Mouse (Mus musculus): Measurements from ENCODE around the gene Pard3. TPM values are rescaled to one million over a fixed set of nuclear protein-coding genes. Genes with fewer than 3 reads are reported as not detected.

The Pard3 gene
- polyA plus RNA-seq, 2 experiments: 4.5 TPM

- H3K27me3 ChIP-seq (ENCODE audit: control insufficient read depth, insufficient read depth, low read length): no peaks in the 10 kb centered on the region
- H3K9ac ChIP-seq (replicated peaks): no peak overlapping the region
- no peaks in the 10 kb centered on the region for H3K9me3 ChIP-seq (ENCODE audit: control insufficient read depth, low read length)
- ATAC-seq (ENCODE audit: insufficient read depth) (no peak), DNase-seq (ENCODE audit: low read depth in 3 of 3, low spot score in 3 of 3) (no peak)
- no peak overlapping the region for H3K4me2 ChIP-seq (ENCODE audit: low read depth)
- H3K27ac ChIP-seq: no peak overlapping the region
- TF ChIP-seq CTCF (IDR thresholded peaks at IDR 0.05; ENCODE audit: low read depth): no peak
- TF ChIP-seq EP300 (IDR thresholded peaks at IDR 0.05; ENCODE audit: low read depth): no peak
- 66% methylated on average over 7 of the region's 7 CpGs for WGBS (ENCODE audit: insufficient replicate concordance)
- H3K36me3 ChIP-seq (replicated peaks; ENCODE audit: control insufficient read depth, insufficient read depth, low read depth): no peaks in the 10 kb centered on the region
- H3K4me3 ChIP-seq (ENCODE audit: insufficient read depth in 1 of 2, low read depth in 2 of 2, low read length in 2 of 2): no peak overlapping the region
- no peaks in the 10 kb centered on the region for H3K4me1 ChIP-seq (replicated peaks; ENCODE audit: control insufficient read depth in 2 of 2, insufficient read depth in 2 of 2, low read length in 1 of 2)
Measured at GRCm38 (mm10) chr8:127428004-127428403, 364.3 kb downstream of the Pard3 start.

- no peak overlapping the region for H3K9ac ChIP-seq (replicated peaks)
- no peaks in the 10 kb centered on the region for H3K4me1 ChIP-seq (replicated peaks; ENCODE audit: control insufficient read depth in 2 of 2, insufficient read depth in 2 of 2, low read length in 1 of 2)
- DNase-seq (ENCODE audit: low read depth in 3 of 3, low spot score in 3 of 3): no peak
- no peak for ATAC-seq (ENCODE audit: insufficient read depth)
- H3K4me2 ChIP-seq (ENCODE audit: low read depth): no peak overlapping the region
- H3K9me3 ChIP-seq (ENCODE audit: control insufficient read depth, low read length): no peaks in the 10 kb centered on the region
- H3K4me3 ChIP-seq (ENCODE audit: insufficient read depth in 1 of 2, low read depth in 2 of 2, low read length in 2 of 2): no peak overlapping the region
- no peaks in the 10 kb centered on the region for H3K36me3 ChIP-seq (replicated peaks; ENCODE audit: control insufficient read depth, insufficient read depth, low read depth)
- no peak for TF ChIP-seq EP300 (IDR thresholded peaks at IDR 0.05; ENCODE audit: low read depth)
- no peak for TF ChIP-seq CTCF (IDR thresholded peaks at IDR 0.05; ENCODE audit: low read depth)
- H3K27me3 ChIP-seq (ENCODE audit: control insufficient read depth, insufficient read depth, low read length): no peaks in the 10 kb centered on the region
- H3K27ac ChIP-seq: no peak overlapping the region
- 48% methylated on average over 2 of the region's 2 CpGs for WGBS (ENCODE audit: insufficient replicate concordance)
Measured at GRCm38 (mm10) chr8:127431236-127431635, 367.5 kb downstream of the Pard3 start.

GRCm38 (mm10) chr8:127435975-127436374 lies 372.3 kb downstream of the Pard3 start:
- Histone ChIP-seq H3K36me3 (replicated peaks; ENCODE audit: control insufficient read depth, insufficient read depth, low read depth) (no peaks in the 10 kb centered on the region), H3K9me3 (ENCODE audit: control insufficient read depth, low read length) (no peaks in the 10 kb centered on the region), H3K27ac (no peak overlapping the region), H3K27me3 (ENCODE audit: control insufficient read depth, insufficient read depth, low read length) (no peaks in the 10 kb centered on the region), H3K4me3 (ENCODE audit: insufficient read depth in 1 of 2, low read depth in 2 of 2, low read length in 2 of 2) (no peak overlapping the region), H3K4me2 (ENCODE audit: low read depth) (no peak overlapping the region), H3K9ac (replicated peaks) (no peak overlapping the region), H3K4me1 (replicated peaks; ENCODE audit: control insufficient read depth in 2 of 2, insufficient read depth in 2 of 2, low read length in 1 of 2) (peaks cover 0 to 3% of the 10 kb centered on the region in 2 experiments; a peak in 1 of 4 replicates)
- ATAC-seq (ENCODE audit: insufficient read depth): no peak
- TF ChIP-seq EP300 (IDR thresholded peaks at IDR 0.05; ENCODE audit: low read depth): no peak
- no peak for TF ChIP-seq CTCF (IDR thresholded peaks at IDR 0.05; ENCODE audit: low read depth)
- 61% methylated on average over 6 of the region's 6 CpGs for WGBS (ENCODE audit: insufficient replicate concordance)
- DNase-seq (ENCODE audit: low read depth in 3 of 3, low spot score in 3 of 3): no peak

- Histone ChIP-seq H3K27ac (no peak overlapping the region), H3K9ac (replicated peaks) (no peak overlapping the region), H3K4me3 (ENCODE audit: insufficient read depth in 1 of 2, low read depth in 2 of 2, low read length in 2 of 2) (no peak overlapping the region), H3K36me3 (replicated peaks; ENCODE audit: control insufficient read depth, insufficient read depth, low read depth) (no peaks in the 10 kb centered on the region), H3K9me3 (ENCODE audit: control insufficient read depth, low read length) (no peaks in the 10 kb centered on the region), H3K4me2 (ENCODE audit: low read depth) (no peak overlapping the region), H3K4me1 (replicated peaks; ENCODE audit: control insufficient read depth in 2 of 2, insufficient read depth in 2 of 2, low read length in 1 of 2) (peaks cover 0 to 3% of the 10 kb centered on the region in 2 experiments; a peak in 1 of 4 replicates), H3K27me3 (ENCODE audit: control insufficient read depth, insufficient read depth, low read length) (no peaks in the 10 kb centered on the region)
- 52% methylated on average over 5 of the region's 5 CpGs for WGBS (ENCODE audit: insufficient replicate concordance)
- ATAC-seq (ENCODE audit: insufficient read depth) (no peak), DNase-seq (ENCODE audit: low read depth in 3 of 3, low spot score in 3 of 3) (no peak)
- no peak for TF ChIP-seq EP300 (IDR thresholded peaks at IDR 0.05; ENCODE audit: low read depth)
- TF ChIP-seq CTCF (IDR thresholded peaks at IDR 0.05; ENCODE audit: low read depth): no peak
Measured at GRCm38 (mm10) chr8:127437613-127438235, 374.0 kb downstream of the Pard3 start.

- no peak overlapping the region for H3K4me3 ChIP-seq (ENCODE audit: insufficient read depth in 1 of 2, low read depth in 2 of 2, low read length in 2 of 2)
- no peak overlapping the region for H3K9ac ChIP-seq (replicated peaks)
- no peaks in the 10 kb centered on the region for H3K36me3 ChIP-seq (replicated peaks; ENCODE audit: control insufficient read depth, insufficient read depth, low read depth)
- no peak for DNase-seq (ENCODE audit: low read depth in 3 of 3, low spot score in 3 of 3)
- WGBS (ENCODE audit: insufficient replicate concordance): 53% methylated on average over 8 of the region's 8 CpGs
- H3K27me3 ChIP-seq (ENCODE audit: control insufficient read depth, insufficient read depth, low read length): no peaks in the 10 kb centered on the region
- H3K27ac ChIP-seq: no peak overlapping the region
- no peaks in the 10 kb centered on the region for H3K9me3 ChIP-seq (ENCODE audit: control insufficient read depth, low read length)
- peaks cover 0 to 3% of the 10 kb centered on the region in 2 experiments; a peak in 1 of 4 replicates for H3K4me1 ChIP-seq (replicated peaks; ENCODE audit: control insufficient read depth in 2 of 2, insufficient read depth in 2 of 2, low read length in 1 of 2)
- H3K4me2 ChIP-seq (ENCODE audit: low read depth): no peak overlapping the region; the same call in 1 of the 2 replicates
- no peak for ATAC-seq (ENCODE audit: insufficient read depth)
- TF ChIP-seq EP300 (IDR thresholded peaks at IDR 0.05; ENCODE audit: low read depth): no peak
- peak; percentile 56 for TF ChIP-seq CTCF (IDR thresholded peaks at IDR 0.05; ENCODE audit: low read depth)
Measured at GRCm38 (mm10) chr8:127438625-127439391, 375.1 kb downstream of the Pard3 start.
